Mouse (Mus musculus) G1E (cell line): ENCODE results near the gene Tinagl1. TPM values are rescaled to one million over a fixed set of nuclear protein-coding genes. Genes with fewer than 3 reads are reported as not detected.

Experiments
- ATAC-seq: 2 replicates; pipeline ENCODE4 v1.8.0; 2016; ENCODE audit warnings: mild to moderate bottlenecking; ENCODE audit not compliant: insufficient number of reproducible peaks, poor library complexity, low FRiP score, severe bottlenecking; ENCODE audit errors: extremely low read depth
- DNase-seq: peaks from one replicate; pipeline ENCODE4 v3.0.0; 2012; ENCODE audit warnings: low spot score
- H3K27me3 ChIP-seq: 2 replicates; pipeline ENCODE4 v1.6.1; 2012; ENCODE audit warnings: mild to moderate bottlenecking, low read length, inconsistent platforms; ENCODE audit not compliant: insufficient read depth
- H3K36me3 ChIP-seq: replicated peaks from 2 replicates; pipeline ENCODE3; 2012; ENCODE audit warnings: mild to moderate bottlenecking, inconsistent platforms
- H3K4me1 ChIP-seq: 2 replicates; pipeline ENCODE4 v1.6.1; 2012; ENCODE audit warnings: low read depth, low read length, inconsistent platforms, mixed read lengths; ENCODE audit not compliant: insufficient read depth
- H3K4me3 ChIP-seq: 2 replicates; pipeline ENCODE4 v1.5.1; 2012; ENCODE audit warnings: low read depth, mild to moderate bottlenecking, inconsistent platforms, low read length, moderate library complexity, mixed read lengths
- H3K9me3 ChIP-seq: replicated peaks from 2 replicates; pipeline ENCODE4 v1.6.1; 2012; ENCODE audit warnings: inconsistent platforms
- CTCF ChIP-seq: IDR thresholded peaks from 2 replicates; pipeline ENCODE4 v1.5.1; 2012; ENCODE audit warnings: low read depth, low read length, inconsistent platforms, mixed read lengths
- GATA1 ChIP-seq: IDR thresholded peaks from 2 replicates; pipeline ENCODE4 v1.6.1; 2012; ENCODE audit warnings: borderline replicate concordance, low read length, inconsistent platforms, mixed read lengths
- GATA2 ChIP-seq: IDR thresholded peaks from 2 replicates; pipeline ENCODE4 v1.6.1; 2012; ENCODE audit warnings: low read depth, low read length, inconsistent platforms, borderline replicate concordance
- POLR2AphosphoS5 ChIP-seq: IDR thresholded peaks from 2 replicates; pipeline ENCODE4 v1.6.1; 2012; ENCODE audit warnings: low read depth, low read length, inconsistent platforms; ENCODE audit not compliant: insufficient replicate concordance
- TAL1 ChIP-seq: conservative IDR thresholded peaks from 2 replicates; pipeline ENCODE4 v1.6.1; 2012; ENCODE audit warnings: low read depth, low read length, inconsistent platforms, mixed read lengths
- polyA plus RNA-seq: library from polyadenylated mRNA; stranded (reverse); fragments of >175 nt; gene quantifications from 2 replicates; pipeline ENCODE4 v1.2.3, GENCODE M21; 2012
- total RNA-seq, 2 experiments: library from RNA; stranded (forward) in 1 of 2; stranded (reverse) in 1 of 2; fragments of 200-1000 nt in 1 of 2; fragments of >200 nt in 1 of 2; fragmentation: Nextera tagmentation in 1 of 2; gene quantifications; 2 replicates each; pipeline ENCODE4 v1.2.3; 2014 to 2017

Gene Tinagl1
- total and polyA plus RNA-seq, 3 experiments: 0.08 to 3.2 (median 0.38) TPM

GRCm38 (mm10) chr4:130180909-130181602 lies 6.1 kb upstream of the Tinagl1 start:
- no peak overlapping the region for H3K4me3 ChIP-seq
- DNase-seq: no peak
- H3K36me3 ChIP-seq: no peaks in the 10 kb centered on the region
- no peaks in the 10 kb centered on the region for H3K9me3 ChIP-seq
- peaks cover 37% of the 10 kb centered on the region for H3K27me3 ChIP-seq
- TF ChIP-seq POLR2AphosphoS5 (no peak), CTCF (no peak), GATA2 (no peak), GATA1 (no peak), TAL1 (no peak)
- ATAC-seq: no peak
- H3K4me1 ChIP-seq: peaks cover 4% of the 10 kb centered on the region

GRCm38 (mm10) chr4:130179876-130180275 lies 5.0 kb upstream of the Tinagl1 start:
- TF ChIP-seq GATA2: no peak
- no peak for TF ChIP-seq GATA1
- TF ChIP-seq CTCF: no peak
- no peak for TF ChIP-seq POLR2AphosphoS5
- no peak for TF ChIP-seq TAL1
- H3K4me3 ChIP-seq: no peak overlapping the region
- DNase-seq: no peak
- ATAC-seq: no peak
- H3K4me1 ChIP-seq: peaks cover 5% of the 10 kb centered on the region
- peaks cover 41% of the 10 kb centered on the region for H3K27me3 ChIP-seq
- H3K9me3 ChIP-seq: no peaks in the 10 kb centered on the region
- no peaks in the 10 kb centered on the region for H3K36me3 ChIP-seq

- ATAC-seq: no peak
- Histone ChIP-seq H3K36me3 (no peaks in the 10 kb centered on the region), H3K9me3 (no peaks in the 10 kb centered on the region), H3K27me3 (peaks cover 40% of the 10 kb centered on the region), H3K4me1 (peaks cover 18% of the 10 kb centered on the region), H3K4me3 (no peak overlapping the region)
- no peak for DNase-seq
- no peak for TF ChIP-seq GATA2
- TF ChIP-seq GATA1: no peak
- TF ChIP-seq POLR2AphosphoS5: no peak
- no peak for TF ChIP-seq TAL1
- no peak for TF ChIP-seq CTCF
Observed at GRCm38 (mm10) chr4:130177536-130177935, 2.6 kb upstream of the Tinagl1 start.

GRCm38 (mm10) chr4:130177087-130177486 lies 2.2 kb upstream of the Tinagl1 start:
- DNase-seq: no peak
- no peak for ATAC-seq
- Histone ChIP-seq H3K9me3 (no peaks in the 10 kb centered on the region), H3K27me3 (peaks cover 42% of the 10 kb centered on the region), H3K4me1 (peaks cover 18% of the 10 kb centered on the region), H3K36me3 (no peaks in the 10 kb centered on the region), H3K4me3 (no peak overlapping the region)
- TF ChIP-seq GATA2 (no peak), POLR2AphosphoS5 (no peak), GATA1 (no peak), CTCF (no peak), TAL1 (no peak)

GRCm38 (mm10) chr4:130176156-130176720 lies 1.3 kb upstream of the Tinagl1 start:
- no peak for TF ChIP-seq GATA2
- no peak for TF ChIP-seq TAL1
- TF ChIP-seq CTCF: no peak
- no peak for TF ChIP-seq GATA1
- no peak for TF ChIP-seq POLR2AphosphoS5
- Histone ChIP-seq H3K4me1 (peaks cover 18% of the 10 kb centered on the region), H3K9me3 (no peaks in the 10 kb centered on the region), H3K36me3 (no peaks in the 10 kb centered on the region), H3K4me3 (no peak overlapping the region), H3K27me3 (peaks cover 36% of the 10 kb centered on the region)
- no peak for ATAC-seq
- no peak for DNase-seq

- no peak for TF ChIP-seq CTCF
- no peak for TF ChIP-seq GATA1
- no peak for TF ChIP-seq POLR2AphosphoS5
- no peak for TF ChIP-seq GATA2
- TF ChIP-seq TAL1: no peak
- H3K27me3 ChIP-seq: peaks cover 27% of the 10 kb centered on the region; the same call in 1 of the 2 replicates
- DNase-seq: peak; percentile 69
- no peaks in the 10 kb centered on the region for H3K9me3 ChIP-seq
- no peaks in the 10 kb centered on the region for H3K36me3 ChIP-seq
- ATAC-seq: no peak
- peaks cover 18% of the 10 kb centered on the region for H3K4me1 ChIP-seq
- peak overlapping the region; percentile 18; the same call in 1 of the 2 replicates for H3K4me3 ChIP-seq
Observed at GRCm38 (mm10) chr4:130174335-130175031, 439 bp downstream of the Tinagl1 start.
